Mouse (Mus musculus): Measurements from ENCODE around the gene Smarcd1. TPM values are rescaled to one million over a fixed set of nuclear protein-coding genes. Genes with fewer than 3 reads are reported as not detected.
"Not testable (repeated sequence)": the region's sequence is repeated elsewhere in the genome, so short reads cannot be mapped to it uniquely, and the experiment has no call there.

The Smarcd1 gene
- polyA plus RNA-seq, 1 experiment: 23.2 TPM

- no peak for DNase-seq (ENCODE audit: low read depth)
Observed at GRCm38 (mm10) chr15:99714858-99715257, 12.9 kb downstream of the Smarcd1 start.

- DNase-seq (ENCODE audit: low read depth): no peak
Observed at GRCm38 (mm10) chr15:99715361-99715865, 13.5 kb downstream of the Smarcd1 start.

- DNase-seq (ENCODE audit: low read depth): no peak
Observed at GRCm38 (mm10) chr15:99715982-99716746, 14.2 kb downstream of the Smarcd1 start.

GRCm38 (mm10) chr15:99716814-99717213 is 14.9 kb downstream of the Smarcd1 start:
- DNase-seq (ENCODE audit: low read depth): no peak

- DNase-seq (ENCODE audit: low read depth): no peak
Observed at GRCm38 (mm10) chr15:99717386-99718334, 15.7 kb downstream of the Smarcd1 start, which contains the start of gene Gpd1. TSS of gene Gpd1 (plus strand) at chr15:99717515.

GRCm38 (mm10) chr15:99718461-99719021 is 16.6 kb downstream of the Smarcd1 start:
- no peak for DNase-seq (ENCODE audit: low read depth)

GRCm38 (mm10) chr15:99719865-99720264 is 17.9 kb downstream of the Smarcd1 start:
- DNase-seq (ENCODE audit: low read depth): no peak

- no peak for DNase-seq (ENCODE audit: low read depth)
Observed at GRCm38 (mm10) chr15:99721921-99722743, 20.2 kb downstream of the Smarcd1 start.

- DNase-seq (ENCODE audit: low read depth): no peak
Observed at GRCm38 (mm10) chr15:99723120-99723514, 21.2 kb downstream of the Smarcd1 start.

GRCm38 (mm10) chr15:99723515-99724291 is 21.8 kb downstream of the Smarcd1 start:
- DNase-seq (ENCODE audit: low read depth): no peak

GRCm38 (mm10) chr15:99724292-99725021 is 22.5 kb downstream of the Smarcd1 start:
- no peak for DNase-seq (ENCODE audit: low read depth)

- DNase-seq (ENCODE audit: low read depth): peak; percentile 94
Observed at GRCm38 (mm10) chr15:99725341-99726155, 23.6 kb downstream of the Smarcd1 start, which contains the start of gene Cox14. TSS of gene Cox14 (plus strand) at chr15:99725618.

GRCm38 (mm10) chr15:99726549-99726948 is 24.6 kb downstream of the Smarcd1 start:
- no peak for DNase-seq (ENCODE audit: low read depth)

GRCm38 (mm10) chr15:99727039-99727438 is 25.1 kb downstream of the Smarcd1 start:
- not testable (repeated sequence) for DNase-seq (ENCODE audit: low read depth)

GRCm38 (mm10) chr15:99727525-99727924 is 25.6 kb downstream of the Smarcd1 start:
- DNase-seq (ENCODE audit: low read depth): no peak

GRCm38 (mm10) chr15:99728211-99728610 is 26.3 kb downstream of the Smarcd1 start:
- no peak for DNase-seq (ENCODE audit: low read depth)

GRCm38 (mm10) chr15:99729056-99729783 is 27.3 kb downstream of the Smarcd1 start:
- DNase-seq (ENCODE audit: low read depth): no peak

GRCm38 (mm10) chr15:99731167-99731566 is 29.2 kb downstream of the Smarcd1 start:
- DNase-seq (ENCODE audit: low read depth): no peak

Data from gonadal fat pad, adult 2 months (tissue).